Mouse (Mus musculus): ENCODE measurements around the gene Rtn4r. TPM values are rescaled to one million over a fixed set of nuclear protein-coding genes. Genes with fewer than 3 reads are reported as not detected.

Gene Rtn4r
- polyA plus RNA-seq, 1 experiment from 2014 or later, result 3.2 TPM

GRCm38 (mm10) chr16:18087101-18087500 lies 40.3 kb upstream of the Rtn4r start:
- H3K4me1 ChIP-seq (replicated peaks; ENCODE audit: control insufficient read depth, insufficient read depth, low read length), result peaks cover 5% of the 10 kb centered on the region; the same call in 1 of the 2 replicates
- no peak overlapping the region for H3K4me2 ChIP-seq (ENCODE audit: low read depth, low read length, severe bottlenecking)
- H3K4me3 ChIP-seq (ENCODE audit: low read depth, low read length), result no peak overlapping the region
- ATAC-seq (replicated peaks; ENCODE audit: low FRiP score) (no peak), DNase-seq (ENCODE audit: low spot score) (no peak)
- H3K27me3 ChIP-seq (ENCODE audit: control insufficient read depth, insufficient read depth, low read length), result peaks cover 7% of the 10 kb centered on the region; the same call in 1 of the 2 replicates
- H3K36me3 ChIP-seq (ENCODE audit: control insufficient read depth, insufficient read depth, low read length), result no peaks in the 10 kb centered on the region
- H3K9me3 ChIP-seq (ENCODE audit: control insufficient read depth, low read length), result no peaks in the 10 kb centered on the region
- no peak overlapping the region for H3K9ac ChIP-seq (ENCODE audit: low read length)
- no peak overlapping the region for H3K27ac ChIP-seq (ENCODE audit: low read depth, low read length)
- WGBS, result 90% methylated on average over 5 of the region's 5 CpGs

DNA sequence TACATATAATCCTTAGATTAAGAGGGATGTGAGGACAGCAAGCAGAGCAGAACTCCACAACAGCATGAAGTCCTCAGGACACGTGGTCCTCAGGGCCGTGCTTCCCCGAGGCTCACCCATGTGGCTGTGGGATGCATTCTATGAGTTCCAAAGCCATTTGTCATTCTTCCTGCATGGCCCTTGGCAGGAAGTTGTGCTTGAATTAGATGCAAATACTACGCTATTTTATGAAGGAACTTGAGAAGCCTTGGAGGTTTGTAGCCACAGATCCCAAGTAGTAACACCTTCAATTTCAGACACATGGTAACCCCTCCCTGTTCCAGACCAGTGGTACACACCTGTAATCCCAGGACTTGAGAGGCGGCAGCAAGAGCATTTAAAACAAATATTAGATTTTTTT lies 31.1 kb upstream of the Rtn4r start:
- Histone ChIP-seq H3K9ac (ENCODE audit: low read length) (no peak overlapping the region), H3K27ac (ENCODE audit: low read depth, low read length) (no peak overlapping the region), H3K9me3 (ENCODE audit: control insufficient read depth, low read length) (no peaks in the 10 kb centered on the region; the same call in 1 of the 2 replicates), H3K4me2 (ENCODE audit: low read depth, low read length, severe bottlenecking) (no peak overlapping the region), H3K36me3 (ENCODE audit: control insufficient read depth, insufficient read depth, low read length) (no peaks in the 10 kb centered on the region), H3K4me1 (replicated peaks; ENCODE audit: control insufficient read depth, insufficient read depth, low read length) (no peaks in the 10 kb centered on the region), H3K4me3 (ENCODE audit: low read depth, low read length) (no peak overlapping the region), H3K27me3 (ENCODE audit: control insufficient read depth, insufficient read depth, low read length) (no peaks in the 10 kb centered on the region)
- ATAC-seq (replicated peaks; ENCODE audit: low FRiP score) (no peak), DNase-seq (ENCODE audit: low spot score) (no peak)
- WGBS, result 71% methylated on average over 5 of the region's 5 CpGs

GRCm38 (mm10) chr16:18102816-18103215 lies 24.6 kb upstream of the Rtn4r start:
- Histone ChIP-seq H3K27ac (ENCODE audit: low read depth, low read length) (no peak overlapping the region), H3K9me3 (ENCODE audit: control insufficient read depth, low read length) (no peaks in the 10 kb centered on the region), H3K36me3 (ENCODE audit: control insufficient read depth, insufficient read depth, low read length) (no peaks in the 10 kb centered on the region), H3K27me3 (ENCODE audit: control insufficient read depth, insufficient read depth, low read length) (no peaks in the 10 kb centered on the region), H3K9ac (ENCODE audit: low read length) (no peak overlapping the region), H3K4me1 (replicated peaks; ENCODE audit: control insufficient read depth, insufficient read depth, low read length) (no peaks in the 10 kb centered on the region), H3K4me2 (ENCODE audit: low read depth, low read length, severe bottlenecking) (no peak overlapping the region), H3K4me3 (ENCODE audit: low read depth, low read length) (no peak overlapping the region)
- WGBS, result 76% methylated on average over 4 of the region's 4 CpGs
- no peak for ATAC-seq (replicated peaks; ENCODE audit: low FRiP score)
- no peak for DNase-seq (ENCODE audit: low spot score)

DNA sequence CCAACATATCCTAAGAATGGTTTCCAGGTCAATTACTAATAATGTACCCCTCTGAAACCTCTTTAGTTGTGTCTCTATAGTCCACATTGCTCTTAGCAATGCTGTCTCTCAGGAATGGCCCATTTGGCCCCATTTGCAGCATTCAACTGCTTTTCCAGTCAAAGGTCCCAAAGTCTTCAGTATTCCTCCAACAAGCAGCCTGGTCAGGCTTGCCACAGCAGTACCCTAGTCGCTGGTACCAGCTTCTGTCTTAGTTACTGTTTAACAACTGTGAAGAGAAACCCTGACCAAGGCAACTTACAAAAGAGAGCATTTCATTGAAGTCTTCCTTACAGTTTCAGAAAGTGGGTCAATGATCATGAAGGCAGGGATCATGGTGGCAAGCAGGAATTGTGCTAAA lies 24.1 kb upstream of the Rtn4r start:
- no peak overlapping the region for H3K4me3 ChIP-seq (ENCODE audit: low read depth, low read length)
- H3K27me3 ChIP-seq (ENCODE audit: control insufficient read depth, insufficient read depth, low read length), result no peaks in the 10 kb centered on the region
- no peaks in the 10 kb centered on the region for H3K36me3 ChIP-seq (ENCODE audit: control insufficient read depth, insufficient read depth, low read length)
- no peaks in the 10 kb centered on the region for H3K9me3 ChIP-seq (ENCODE audit: control insufficient read depth, low read length)
- WGBS, result 80% methylated on average over 1 of the region's 1 CpGs
- DNase-seq (ENCODE audit: low spot score) (no peak), ATAC-seq (replicated peaks; ENCODE audit: low FRiP score) (no peak)
- no peak overlapping the region for H3K9ac ChIP-seq (ENCODE audit: low read length)
- no peak overlapping the region for H3K27ac ChIP-seq (ENCODE audit: low read depth, low read length)
- H3K4me2 ChIP-seq (ENCODE audit: low read depth, low read length, severe bottlenecking), result no peak overlapping the region
- H3K4me1 ChIP-seq (replicated peaks; ENCODE audit: control insufficient read depth, insufficient read depth, low read length), result no peaks in the 10 kb centered on the region

GRCm38 (mm10) chr16:18103808-18104207 lies 23.6 kb upstream of the Rtn4r start:
- 41% methylated on average over 6 of the region's 6 CpGs for WGBS
- Histone ChIP-seq H3K9ac (ENCODE audit: low read length) (no peak overlapping the region), H3K27me3 (ENCODE audit: control insufficient read depth, insufficient read depth, low read length) (no peaks in the 10 kb centered on the region), H3K27ac (ENCODE audit: low read depth, low read length) (no peak overlapping the region), H3K9me3 (ENCODE audit: control insufficient read depth, low read length) (no peaks in the 10 kb centered on the region), H3K4me2 (ENCODE audit: low read depth, low read length, severe bottlenecking) (no peak overlapping the region), H3K4me3 (ENCODE audit: low read depth, low read length) (no peak overlapping the region), H3K4me1 (replicated peaks; ENCODE audit: control insufficient read depth, insufficient read depth, low read length) (no peaks in the 10 kb centered on the region), H3K36me3 (ENCODE audit: control insufficient read depth, insufficient read depth, low read length) (no peaks in the 10 kb centered on the region)
- ATAC-seq (replicated peaks; ENCODE audit: low FRiP score), result no peak
- DNase-seq (ENCODE audit: low spot score), result no peak

DNA sequence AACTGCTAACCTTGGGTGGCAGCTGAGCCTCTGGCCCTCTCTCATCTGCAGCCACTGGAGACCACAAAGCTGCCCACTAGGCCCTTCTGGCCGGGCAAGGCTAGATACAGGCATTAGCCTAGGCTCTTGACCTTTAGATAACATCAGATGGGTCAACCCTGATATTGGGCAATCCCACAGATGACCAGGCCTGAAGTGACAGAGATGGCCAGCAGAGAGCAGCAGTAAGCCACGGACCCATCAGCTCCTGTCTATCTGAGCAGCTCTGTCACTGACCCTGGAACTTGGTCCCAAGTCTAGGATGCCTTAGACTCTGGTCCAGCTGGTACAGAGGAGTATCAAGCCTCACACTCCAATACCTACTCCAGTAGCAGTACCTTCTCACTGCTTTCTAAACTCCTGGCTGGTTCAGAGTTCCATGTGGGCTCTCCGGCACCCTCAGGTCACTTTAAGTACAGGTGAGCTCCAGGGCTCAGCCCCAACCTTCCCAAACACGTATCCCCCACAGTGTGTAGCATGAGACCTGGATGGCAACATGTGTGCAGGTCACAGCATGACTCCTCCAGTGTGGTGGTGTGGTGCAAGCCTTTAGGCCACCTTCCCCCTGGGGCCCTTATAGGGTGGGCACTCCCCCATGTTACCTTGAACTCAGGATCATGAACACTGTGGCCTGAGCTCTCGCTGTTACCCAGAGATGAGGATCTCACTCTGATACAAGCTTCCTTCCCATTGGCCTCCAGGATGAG lies 19.0 kb upstream of the Rtn4r start:
- DNase-seq (ENCODE audit: low spot score), result peak; percentile 76
- H3K9me3 ChIP-seq (ENCODE audit: control insufficient read depth, low read length), result peaks cover 3% of the 10 kb centered on the region; the same call in 1 of the 2 replicates
- H3K36me3 ChIP-seq (ENCODE audit: control insufficient read depth, insufficient read depth, low read length), result no peaks in the 10 kb centered on the region
- H3K4me2 ChIP-seq (ENCODE audit: low read depth, low read length, severe bottlenecking), result no peak overlapping the region
- no peak overlapping the region for H3K27ac ChIP-seq (ENCODE audit: low read depth, low read length)
- 55% methylated on average over 5 of the region's 5 CpGs for WGBS
- H3K27me3 ChIP-seq (ENCODE audit: control insufficient read depth, insufficient read depth, low read length), result no peaks in the 10 kb centered on the region
- no peak overlapping the region for H3K9ac ChIP-seq (ENCODE audit: low read length)
- peak; percentile 56; the same call in 1 of the 2 replicates for ATAC-seq (replicated peaks; ENCODE audit: low FRiP score)
- H3K4me3 ChIP-seq (ENCODE audit: low read depth, low read length), result no peak overlapping the region
- no peaks in the 10 kb centered on the region for H3K4me1 ChIP-seq (replicated peaks; ENCODE audit: control insufficient read depth, insufficient read depth, low read length)

DNA sequence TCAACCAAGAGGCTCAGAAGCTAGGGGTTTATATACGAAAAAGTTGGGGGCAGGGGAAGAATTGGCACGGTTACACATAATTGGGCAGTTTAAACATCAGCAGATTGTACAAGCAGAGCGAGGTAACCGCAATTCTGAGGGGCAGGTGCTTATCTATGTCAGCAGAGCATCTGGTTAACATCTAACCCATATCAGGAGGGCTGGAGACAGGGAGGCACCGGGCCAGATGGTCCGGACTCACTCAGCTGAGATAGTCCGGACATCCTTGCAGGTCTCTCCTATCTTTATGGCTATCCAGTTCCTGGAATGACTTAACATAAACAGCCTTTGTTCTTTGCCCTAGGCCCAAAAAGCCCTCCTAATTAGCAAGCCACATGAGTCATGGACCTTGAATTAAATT lies 16.4 kb upstream of the Rtn4r start:
- Histone ChIP-seq H3K4me3 (ENCODE audit: low read depth, low read length) (no peak overlapping the region), H3K36me3 (ENCODE audit: control insufficient read depth, insufficient read depth, low read length) (no peaks in the 10 kb centered on the region), H3K27ac (ENCODE audit: low read depth, low read length) (no peak overlapping the region), H3K27me3 (ENCODE audit: control insufficient read depth, insufficient read depth, low read length) (no peaks in the 10 kb centered on the region), H3K9ac (ENCODE audit: low read length) (no peak overlapping the region), H3K9me3 (ENCODE audit: control insufficient read depth, low read length) (peaks cover 3% of the 10 kb centered on the region; the same call in 1 of the 2 replicates), H3K4me2 (ENCODE audit: low read depth, low read length, severe bottlenecking) (no peak overlapping the region), H3K4me1 (replicated peaks; ENCODE audit: control insufficient read depth, insufficient read depth, low read length) (no peaks in the 10 kb centered on the region)
- WGBS, result 86% methylated on average over 7 of the region's 7 CpGs
- no peak for DNase-seq (ENCODE audit: low spot score)
- ATAC-seq (replicated peaks; ENCODE audit: low FRiP score), result no peak

- DNase-seq (ENCODE audit: low spot score), result no peak
- 0 out of 2 replicates have a peak, but pooled peaks cover 4% of the 10 kb centered on the region for H3K4me1 ChIP-seq (replicated peaks; ENCODE audit: control insufficient read depth, insufficient read depth, low read length)
- no peak for ATAC-seq (replicated peaks; ENCODE audit: low FRiP score)
- H3K4me2 ChIP-seq (ENCODE audit: low read depth, low read length, severe bottlenecking), result no peak overlapping the region
- WGBS, result 77% methylated on average over 4 of the region's 4 CpGs
- H3K4me3 ChIP-seq (ENCODE audit: low read depth, low read length), result no peak overlapping the region
- no peaks in the 10 kb centered on the region for H3K27me3 ChIP-seq (ENCODE audit: control insufficient read depth, insufficient read depth, low read length)
- no peaks in the 10 kb centered on the region for H3K9me3 ChIP-seq (ENCODE audit: control insufficient read depth, low read length)
- H3K27ac ChIP-seq (ENCODE audit: low read depth, low read length), result no peak overlapping the region
- H3K9ac ChIP-seq (ENCODE audit: low read length), result no peak overlapping the region
- no peaks in the 10 kb centered on the region for H3K36me3 ChIP-seq (ENCODE audit: control insufficient read depth, insufficient read depth, low read length)
Observed at GRCm38 (mm10) chr16:18116467-18116866, 11.0 kb upstream of the Rtn4r start.

DNA sequence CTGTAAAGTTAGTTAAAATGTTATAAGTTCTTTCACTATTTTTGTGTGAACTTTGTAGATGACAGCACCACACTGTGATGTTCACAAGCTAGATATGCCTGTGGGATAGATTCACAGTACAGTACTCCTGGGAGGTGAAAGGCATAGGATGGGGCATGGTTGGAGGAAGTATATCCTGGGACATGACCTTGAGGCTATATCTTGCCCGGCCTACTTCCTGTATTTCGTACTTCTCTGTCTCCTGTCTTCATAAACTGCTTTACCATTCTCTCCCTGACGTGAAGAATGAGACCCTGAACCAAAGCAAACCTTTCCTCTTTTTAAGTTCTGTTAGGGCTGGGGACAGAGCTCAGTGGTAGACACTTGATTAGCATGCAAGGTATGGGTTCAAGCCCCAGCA lies 9.2 kb upstream of the Rtn4r start:
- Histone ChIP-seq H3K9me3 (ENCODE audit: control insufficient read depth, low read length) (no peaks in the 10 kb centered on the region), H3K27me3 (ENCODE audit: control insufficient read depth, insufficient read depth, low read length) (no peaks in the 10 kb centered on the region), H3K4me3 (ENCODE audit: low read depth, low read length) (no peak overlapping the region), H3K4me2 (ENCODE audit: low read depth, low read length, severe bottlenecking) (no peak overlapping the region), H3K9ac (ENCODE audit: low read length) (no peak overlapping the region), H3K4me1 (replicated peaks; ENCODE audit: control insufficient read depth, insufficient read depth, low read length) (0 out of 2 replicates have a peak, but pooled peaks cover 4% of the 10 kb centered on the region), H3K36me3 (ENCODE audit: control insufficient read depth, insufficient read depth, low read length) (no peaks in the 10 kb centered on the region), H3K27ac (ENCODE audit: low read depth, low read length) (no peak overlapping the region)
- DNase-seq (ENCODE audit: low spot score) (no peak), ATAC-seq (replicated peaks; ENCODE audit: low FRiP score) (no peak)
- 72% methylated on average over 3 of the region's 3 CpGs for WGBS
